Mouse (Mus musculus): ENCODE results near the gene Hist1h4f. TPM values are rescaled to one million over a fixed set of nuclear protein-coding genes. Genes with fewer than 3 reads are reported as not detected.
A peak's percentile ranks its signal among the peaks of the same experiment; 100 is the strongest.
"Not testable (repeated sequence)": the region's sequence is repeated elsewhere in the genome, so short reads cannot be mapped to it uniquely, and the experiment has no call there.

Gene Hist1h4f
- polyA plus RNA-seq, 1 experiment from 2014 or later = 1.6 TPM

- ATAC-seq (ENCODE audit: insufficient read depth, low FRiP score) = no peak
- WGBS = 24% methylated on average over 6 of the region's 6 CpGs
- peak overlapping the region; percentile 90 for H3K27ac ChIP-seq (ENCODE audit: low read length)
- no peaks in the 10 kb centered on the region for H3K27me3 ChIP-seq (ENCODE audit: control insufficient read depth, insufficient read depth, low read length)
- peak overlapping the region; percentile 64 for H3K9ac ChIP-seq (ENCODE audit: low read length)
- H3K4me2 ChIP-seq (ENCODE audit: low read depth, low read length) = peak overlapping the region; percentile 78
- H3K9me3 ChIP-seq (replicated peaks; ENCODE audit: control insufficient read depth, low read length) = no peaks in the 10 kb centered on the region
- no peaks in the 10 kb centered on the region for H3K36me3 ChIP-seq (ENCODE audit: control insufficient read depth, insufficient read depth, low read length)
- peak overlapping the region; percentile 52 for H3K4me3 ChIP-seq (replicated peaks; ENCODE audit: low read length)
- peaks cover 32% of the 10 kb centered on the region for H3K4me1 ChIP-seq (ENCODE audit: control insufficient read depth, insufficient read depth, low read length)
These were observed 25.6 kb upstream of the Hist1h4f start for GRCm38 (mm10) chr13:23576906-23577639.

- H3K27ac ChIP-seq (ENCODE audit: low read length) = peak overlapping the region; percentile 90
- ATAC-seq (ENCODE audit: insufficient read depth, low FRiP score) = no peak
- no peaks in the 10 kb centered on the region for H3K27me3 ChIP-seq (ENCODE audit: control insufficient read depth, insufficient read depth, low read length)
- WGBS = 8% methylated on average over 7 of the region's 7 CpGs
- no peaks in the 10 kb centered on the region for H3K9me3 ChIP-seq (replicated peaks; ENCODE audit: control insufficient read depth, low read length)
- peak overlapping the region; percentile 64 for H3K9ac ChIP-seq (ENCODE audit: low read length)
- peak overlapping the region; percentile 52 for H3K4me3 ChIP-seq (replicated peaks; ENCODE audit: low read length)
- no peaks in the 10 kb centered on the region for H3K36me3 ChIP-seq (ENCODE audit: control insufficient read depth, insufficient read depth, low read length)
- H3K4me2 ChIP-seq (ENCODE audit: low read depth, low read length) = peak overlapping the region; percentile 78
- H3K4me1 ChIP-seq (ENCODE audit: control insufficient read depth, insufficient read depth, low read length) = peaks cover 32% of the 10 kb centered on the region
These were observed 25.0 kb upstream of the Hist1h4f start for GRCm38 (mm10) chr13:23576351-23576881.

- Histone ChIP-seq H3K4me1 (ENCODE audit: control insufficient read depth, insufficient read depth, low read length) (peaks cover 30% of the 10 kb centered on the region), H3K4me2 (ENCODE audit: low read depth, low read length) (peak overlapping the region; percentile 78), H3K9ac (ENCODE audit: low read length) (peak overlapping the region; percentile 64), H3K4me3 (replicated peaks; ENCODE audit: low read length) (peak overlapping the region; percentile 52), H3K27ac (ENCODE audit: low read length) (peak overlapping the region; percentile 90)
- ATAC-seq (ENCODE audit: insufficient read depth, low FRiP score); H3K9me3 ChIP-seq (replicated peaks; ENCODE audit: control insufficient read depth, low read length); H3K36me3 ChIP-seq (ENCODE audit: control insufficient read depth, insufficient read depth, low read length); H3K27me3 ChIP-seq (ENCODE audit: control insufficient read depth, insufficient read depth, low read length): not testable (repeated sequence)
- WGBS = 0% methylated on average over 8 of the region's 40 CpGs
These were observed 24.4 kb upstream of the Hist1h4f start for GRCm38 (mm10) chr13:23575864-23576313.

- H3K4me3 ChIP-seq (replicated peaks; ENCODE audit: low read length) = peak within 1 kb of the TSS; percentile 52
- no peaks in the 10 kb centered on the region for H3K9me3 ChIP-seq (replicated peaks; ENCODE audit: control insufficient read depth, low read length)
- ATAC-seq (ENCODE audit: insufficient read depth, low FRiP score) = peak; percentile 63
- peaks cover 28% of the 10 kb centered on the region for H3K4me1 ChIP-seq (ENCODE audit: control insufficient read depth, insufficient read depth, low read length)
- H3K9ac ChIP-seq (ENCODE audit: low read length) = peak within 1 kb of the TSS; percentile 64
- H3K27me3 ChIP-seq (ENCODE audit: control insufficient read depth, insufficient read depth, low read length) = no peaks in the 10 kb centered on the region
- under 1% methylated on average over 18 of the region's 18 CpGs for whole genome bisulfite sequencing
- H3K27ac ChIP-seq (ENCODE audit: low read length) = peak within 1 kb of the TSS; percentile 90
- peak within 1 kb of the TSS; percentile 78 for H3K4me2 ChIP-seq (ENCODE audit: low read depth, low read length)
- no peaks in the 10 kb centered on the region for H3K36me3 ChIP-seq (ENCODE audit: control insufficient read depth, insufficient read depth, low read length)
These were observed 23.9 kb upstream of the Hist1h4f start, which contains the start of gene Hist1h3d for GRCm38 (mm10) chr13:23575271-23575851. Gene Hist1h3d (plus strand): TSS chr13:23575763.

- H3K27me3 ChIP-seq (ENCODE audit: control insufficient read depth, insufficient read depth, low read length); ATAC-seq (ENCODE audit: insufficient read depth, low FRiP score); H3K36me3 ChIP-seq (ENCODE audit: control insufficient read depth, insufficient read depth, low read length); H3K9me3 ChIP-seq (replicated peaks; ENCODE audit: control insufficient read depth, low read length): not testable (repeated sequence)
- H3K4me2 ChIP-seq (ENCODE audit: low read depth, low read length) = peak overlapping the region; percentile 78
- 0 out of 2 replicates have a peak overlapping the region, but pooled peaks have one; percentile 57 for H3K9ac ChIP-seq (ENCODE audit: low read length)
- under 1% methylated on average over 6 of the region's 39 CpGs for WGBS
- peak overlapping the region; percentile 80 for H3K27ac ChIP-seq (ENCODE audit: low read length)
- H3K4me3 ChIP-seq (replicated peaks; ENCODE audit: low read length) = peak overlapping the region; percentile 40
- H3K4me1 ChIP-seq (ENCODE audit: control insufficient read depth, insufficient read depth, low read length) = peaks cover 33% of the 10 kb centered on the region
These were observed 23.2 kb upstream of the Hist1h4f start for GRCm38 (mm10) chr13:23574546-23575170.

GRCm38 (mm10) chr13:23573898-23574524 lies 22.6 kb upstream of the Hist1h4f start, which contains the start of the genes Hist1h2bf and Hist1h2ad:
Gene Hist1h2bf (minus strand): TSS chr13:23574196.
Gene Hist1h2ad (plus strand): TSS chr13:23574381.
- ATAC-seq (ENCODE audit: insufficient read depth, low FRiP score) = peak; percentile 91
- H3K27me3 ChIP-seq (ENCODE audit: control insufficient read depth, insufficient read depth, low read length); H3K36me3 ChIP-seq (ENCODE audit: control insufficient read depth, insufficient read depth, low read length); H3K9me3 ChIP-seq (replicated peaks; ENCODE audit: control insufficient read depth, low read length): not testable (repeated sequence)
- peaks cover 33% of the 10 kb centered on the region for H3K4me1 ChIP-seq (ENCODE audit: control insufficient read depth, insufficient read depth, low read length)
- peak within 1 kb of the TSS; percentile 54 for H3K4me3 ChIP-seq (replicated peaks; ENCODE audit: low read length)
- under 1% methylated on average over 22 of the region's 42 CpGs for WGBS
- H3K9ac ChIP-seq (ENCODE audit: low read length) = peak within 1 kb of the TSS; percentile 71
- H3K27ac ChIP-seq (ENCODE audit: low read length) = peak within 1 kb of the TSS; percentile 91
- peak within 1 kb of the TSS; percentile 78 for H3K4me2 ChIP-seq (ENCODE audit: low read depth, low read length)

GRCm38 (mm10) chr13:23573034-23573897 lies 21.8 kb upstream of the Hist1h4f start:
- 6% methylated on average over 17 of the region's 20 CpGs for WGBS
- not testable (repeated sequence) for H3K27me3 ChIP-seq (ENCODE audit: control insufficient read depth, insufficient read depth, low read length); H3K36me3 ChIP-seq (ENCODE audit: control insufficient read depth, insufficient read depth, low read length); ATAC-seq (ENCODE audit: insufficient read depth, low FRiP score); H3K9me3 ChIP-seq (replicated peaks; ENCODE audit: control insufficient read depth, low read length)
- H3K4me2 ChIP-seq (ENCODE audit: low read depth, low read length) = peak overlapping the region; percentile 75
- peak overlapping the region; percentile 54 for H3K4me3 ChIP-seq (replicated peaks; ENCODE audit: low read length)
- peak overlapping the region; percentile 91 for H3K27ac ChIP-seq (ENCODE audit: low read length)
- peak overlapping the region; percentile 71 for H3K9ac ChIP-seq (ENCODE audit: low read length)
- H3K4me1 ChIP-seq (ENCODE audit: control insufficient read depth, insufficient read depth, low read length) = peaks cover 33% of the 10 kb centered on the region

Measured in stomach, embryonic 16.5 days (tissue).